Mouse (Mus musculus) MEL (cell line): Measurements from ENCODE around the gene Flvcr1. TPM values are rescaled to one million over a fixed set of nuclear protein-coding genes. Genes with fewer than 3 reads are reported as not detected.
A peak's percentile ranks its signal among the peaks of the same experiment; 100 is the strongest.

Experiments used
- DNase-seq: peaks from one replicate; pipeline ENCODE4 v3.0.0; 2011; ENCODE audit warnings: low read depth, low spot score
- H3K27ac ChIP-seq: 2 replicates; pipeline ENCODE4 v1.5.1; 2012; ENCODE audit warnings: low read depth, mild to moderate bottlenecking, control low read depth, low read length, moderate library complexity; ENCODE audit not compliant: control insufficient read depth
- H3K27me3 ChIP-seq, 2 experiments: fragments of 150-350 bp in 1 of 2; sonication (generic) in 1 of 2; 2 replicates each; pipeline ENCODE4 v1.6.1; 2012; ENCODE audit warnings: low read length in 2 of 2, mild to moderate bottlenecking in 2 of 2, improper control_type of control experiment in 1 of 2, moderate library complexity in 1 of 2; ENCODE audit not compliant: insufficient read depth in 2 of 2, control insufficient read depth in 1 of 2
- H3K36me3 ChIP-seq, 2 experiments: 2 replicates each; pipeline ENCODE4 v1.6.1; 2012 to 2014; ENCODE audit warnings: low read length in 2 of 2, improper control_type of control experiment in 1 of 2, inconsistent platforms in 1 of 2, mild to moderate bottlenecking in 1 of 2; ENCODE audit not compliant: insufficient read depth in 2 of 2, control insufficient read depth in 1 of 2
- H3K4me1 ChIP-seq, 2 experiments: fragments of 150-350 bp in 1 of 2; sonication (generic) in 1 of 2; 2 replicates each; pipeline ENCODE4 v1.6.1; 2012; ENCODE audit warnings: low read length in 2 of 2, improper control_type of control experiment in 1 of 2, mild to moderate bottlenecking in 1 of 2; ENCODE audit not compliant: insufficient read depth in 2 of 2, control insufficient read depth in 1 of 2
- H3K4me3 ChIP-seq, 2 experiments: fragments of 150-350 bp in 1 of 2; sonication (generic) in 1 of 2; 2 replicates each; pipeline ENCODE4 v1.5.1; 2012; ENCODE audit warnings: low read depth in 2 of 2, low read length in 2 of 2, mild to moderate bottlenecking in 2 of 2, moderate library complexity in 2 of 2, control low read depth in 1 of 2, improper control_type of control experiment in 1 of 2; ENCODE audit not compliant: control insufficient read depth in 1 of 2, insufficient read depth in 1 of 2
- H3K79me2 ChIP-seq: 2 replicates; pipeline ENCODE4 v1.6.1; 2012; ENCODE audit warnings: mild to moderate bottlenecking, low read length, moderate library complexity; ENCODE audit not compliant: control insufficient read depth, poor library complexity, insufficient read depth
- H3K9ac ChIP-seq: 2 replicates; pipeline ENCODE4 v1.6.1; 2012; ENCODE audit warnings: low read depth, mild to moderate bottlenecking, control low read depth, low read length, moderate library complexity; ENCODE audit not compliant: control insufficient read depth, poor library complexity, severe bottlenecking
- H3K9me3 ChIP-seq: fragments of 150-350 bp; sonication (generic); replicated peaks from 2 replicates; pipeline ENCODE4 v1.6.1; 2012; ENCODE audit warnings: mild to moderate bottlenecking, low read length, improper control_type of control experiment, moderate library complexity; ENCODE audit not compliant: insufficient read depth
- BHLHE40 ChIP-seq: IDR thresholded peaks from 2 replicates; pipeline ENCODE4 v1.6.1; 2012; ENCODE audit warnings: low read depth, mild to moderate bottlenecking, inconsistent platforms, low read length, improper control_type of control experiment, borderline replicate concordance
- CHD1 ChIP-seq: IDR thresholded peaks from 2 replicates; pipeline ENCODE4 v1.6.1; 2012; ENCODE audit warnings: low read depth, mild to moderate bottlenecking, inconsistent platforms, low read length, improper control_type of control experiment
- E2F4 ChIP-seq: IDR thresholded peaks from 2 replicates; pipeline ENCODE4 v1.6.1; 2011; ENCODE audit warnings: low read depth, low read length, improper control_type of control experiment, borderline replicate concordance
- ELF1 ChIP-seq: IDR thresholded peaks from 2 replicates; pipeline ENCODE4 v1.6.1; 2014; ENCODE audit warnings: low read depth, mild to moderate bottlenecking, inconsistent platforms, low read length, improper control_type of control experiment, moderate library complexity
- EP300 ChIP-seq, 2 experiments: IDR thresholded peaks; 2 replicates each; pipeline ENCODE4 v1.6.1; 2011; ENCODE audit warnings: improper control_type of control experiment in 2 of 2, low read length in 2 of 2, low read depth in 1 of 2, mild to moderate bottlenecking in 1 of 2
- ETS1 ChIP-seq: IDR thresholded peaks from 2 replicates; pipeline ENCODE4 v1.6.1; 2012; ENCODE audit warnings: low read depth, mild to moderate bottlenecking, inconsistent platforms, low read length, improper control_type of control experiment, moderate library complexity
- GABPA ChIP-seq: IDR thresholded peaks from 2 replicates; pipeline ENCODE4 v1.6.1; 2012; ENCODE audit warnings: low read depth, mild to moderate bottlenecking, inconsistent platforms, low read length, improper control_type of control experiment, moderate library complexity
- HCFC1 ChIP-seq: IDR thresholded peaks from 2 replicates; pipeline ENCODE4 v1.6.1; 2012; ENCODE audit warnings: low read depth, mild to moderate bottlenecking, inconsistent platforms, low read length, improper control_type of control experiment, moderate library complexity
- JUND ChIP-seq: IDR thresholded peaks from 2 replicates; pipeline ENCODE4 v1.6.1; 2011; ENCODE audit warnings: low read depth, mild to moderate bottlenecking, improper control_type of control experiment, low read length
- KAT2A ChIP-seq: conservative IDR thresholded peaks from 2 replicates; pipeline ENCODE4 v1.6.1; 2012; ENCODE audit warnings: low read depth, low read length, improper control_type of control experiment, inconsistent platforms
- MAFK ChIP-seq: IDR thresholded peaks from 2 replicates; pipeline ENCODE4 v1.6.1; 2011; ENCODE audit warnings: low read depth, mild to moderate bottlenecking, low read length, improper control_type of control experiment, borderline replicate concordance
- MAX ChIP-seq: IDR thresholded peaks from 2 replicates; pipeline ENCODE4 v1.6.1; 2011; ENCODE audit warnings: low read length, improper control_type of control experiment
- MEF2A ChIP-seq: IDR thresholded peaks from 2 replicates; pipeline ENCODE4 v1.6.1; 2014; ENCODE audit warnings: low read depth, mild to moderate bottlenecking, inconsistent platforms, low read length, improper control_type of control experiment; ENCODE audit not compliant: poor library complexity, insufficient replicate concordance, severe bottlenecking; ENCODE audit errors: extremely low read depth
- MXI1 ChIP-seq: IDR thresholded peaks from 2 replicates; pipeline ENCODE4 v1.6.1; 2011; ENCODE audit warnings: mild to moderate bottlenecking, low read depth, low read length, improper control_type of control experiment
- MYB ChIP-seq: IDR thresholded peaks from 2 replicates; pipeline ENCODE4 v1.6.1; 2011; ENCODE audit warnings: mild to moderate bottlenecking, low read depth, low read length, improper control_type of control experiment
- NELFE ChIP-seq: IDR thresholded peaks from 2 replicates; pipeline ENCODE4 v1.6.1; 2011; ENCODE audit warnings: low read depth, low read length, improper control_type of control experiment
- NRF1 ChIP-seq: IDR thresholded peaks from 2 replicates; pipeline ENCODE4 v1.6.1; 2014; ENCODE audit warnings: low read depth, mild to moderate bottlenecking, inconsistent platforms, low read length, improper control_type of control experiment, moderate library complexity; ENCODE audit not compliant: poor library complexity, insufficient read depth, severe bottlenecking
- POLR2A ChIP-seq, 2 experiments: IDR thresholded peaks; 2 replicates each; pipeline ENCODE4 v1.6.1; 2011 to 2012; ENCODE audit warnings: low read length in 2 of 2, mild to moderate bottlenecking in 2 of 2, control low read depth in 1 of 2, improper control_type of control experiment in 1 of 2, low read depth in 1 of 2, moderate library complexity in 1 of 2; ENCODE audit not compliant: control insufficient read depth in 1 of 2, insufficient read depth in 1 of 2, poor library complexity in 1 of 2
- POLR2AphosphoS2 ChIP-seq: IDR thresholded peaks from 2 replicates; pipeline ENCODE4 v1.6.1; 2011; ENCODE audit warnings: low read length, improper control_type of control experiment
- POLR2AphosphoS5 ChIP-seq: IDR thresholded peaks from 2 replicates; pipeline ENCODE4 v1.6.1; 2012; ENCODE audit warnings: low read depth, borderline replicate concordance, mild to moderate bottlenecking, inconsistent platforms, low read length, moderate library complexity, mixed read lengths
- RCOR1 ChIP-seq: IDR thresholded peaks from 2 replicates; pipeline ENCODE4 v1.6.1; 2012; ENCODE audit warnings: low read depth, mild to moderate bottlenecking, inconsistent platforms, low read length, improper control_type of control experiment
- SIN3A ChIP-seq: IDR thresholded peaks from 2 replicates; pipeline ENCODE4 v1.6.1; 2012; ENCODE audit warnings: low read length, improper control_type of control experiment, inconsistent platforms
- SMC3 ChIP-seq: IDR thresholded peaks from 2 replicates; pipeline ENCODE4 v1.6.1; 2011; ENCODE audit warnings: low read depth, low read length, improper control_type of control experiment
- TCF12 ChIP-seq: IDR thresholded peaks from 2 replicates; pipeline ENCODE4 v1.6.1; 2014; ENCODE audit warnings: low read depth, mild to moderate bottlenecking, inconsistent platforms, low read length, improper control_type of control experiment, moderate library complexity
- USF1 ChIP-seq: IDR thresholded peaks from 2 replicates; pipeline ENCODE4 v1.6.1; 2014; ENCODE audit warnings: low read depth, mild to moderate bottlenecking, inconsistent platforms, low read length, improper control_type of control experiment, moderate library complexity
- ZMIZ1 ChIP-seq: IDR thresholded peaks from 2 replicates; pipeline ENCODE4 v1.6.1; 2012; ENCODE audit warnings: low read depth, mild to moderate bottlenecking, inconsistent platforms, low read length, improper control_type of control experiment, moderate library complexity
- polyA plus RNA-seq, 2 experiments: library from polyadenylated mRNA; stranded (reverse) in 1 of 2; unstranded in 1 of 2; fragments of >175 nt in 1 of 2; fragments of >200 nt in 1 of 2; gene quantifications; 2 replicates each; pipeline versions ENCODE4 v1.2.1 to v1.2.4; 2012; ENCODE audit warnings: low replicate concordance in 2 of 2, low read depth in 1 of 2; ENCODE audit not compliant: insufficient read length in 2 of 2, insufficient read depth in 1 of 2, missing spikeins in 1 of 2
- total RNA-seq: library from RNA; depleted of rRNA; stranded (reverse); fragments of 300-350 nt; gene quantifications from 2 replicates; pipeline ENCODE4 v1.2.3, GENCODE M21; 2012

The Flvcr1 gene
- total and polyA plus RNA-seq, 3 experiments, result 19.1 to 36.9 TPM; not detected in 1

DNA sequence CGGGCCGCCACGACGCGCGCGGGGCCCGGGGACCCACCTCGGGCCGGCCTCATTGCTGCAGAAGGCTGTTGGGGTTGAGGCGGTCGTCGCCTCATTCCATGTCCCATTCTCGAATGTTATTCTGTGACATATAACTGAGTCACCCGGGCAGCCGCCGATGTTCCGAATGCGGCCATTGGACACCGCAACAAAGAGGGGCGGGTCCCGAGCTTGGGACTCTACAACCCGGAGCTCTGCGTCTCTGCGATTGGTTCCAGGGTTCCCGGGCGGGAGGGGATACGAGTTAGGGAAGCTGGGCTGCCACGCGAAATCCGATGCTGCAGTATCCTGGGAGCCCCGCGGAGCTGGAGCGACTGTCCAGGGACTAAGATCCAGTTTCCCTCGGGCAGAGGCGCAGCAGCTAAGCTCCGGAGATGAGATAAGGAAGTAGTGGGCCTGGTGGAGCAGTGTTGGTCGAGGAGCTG is 46.8 kb downstream of the Flvcr1 start, which contains the start of gene Vash2:
TSS of gene Vash2 (minus strand) at position 197 of the 464 bp plus-strand sequence.
- DNase-seq, result peak; percentile 93
- H3K79me2 ChIP-seq, result peaks cover 2% of the 10 kb centered on the region; the same call in 1 of the 2 replicates
- no peaks in the 10 kb centered on the region for H3K27me3 ChIP-seq
- no peaks in the 10 kb centered on the region; a peak in 2 of 4 replicates for H3K4me1 ChIP-seq
- peak within 1 kb of the TSS; percentile 19 for H3K27ac ChIP-seq
- H3K9ac ChIP-seq, result peak within 1 kb of the TSS; percentile 80
- H3K36me3 ChIP-seq, result no peaks in the 10 kb centered on the region
- H3K4me3 ChIP-seq, result peak within 1 kb of the TSS; percentile 58 to 87
- TF ChIP-seq MYB, result no peak
- no peak for TF ChIP-seq HCFC1
- 0 out of 2 replicates have a peak, but pooled peaks have one; percentile 1 for TF ChIP-seq USF1
- no peak for TF ChIP-seq TCF12
- TF ChIP-seq EP300 (IDR thresholded peaks at IDR 0.05; ENCODE audit: low read depth in 1 of 2, low read length in 2 of 2), result no peak
- no peak for TF ChIP-seq GABPA
- TF ChIP-seq NELFE, result no peak; the same call in 1 of the 2 replicates
- TF ChIP-seq MAX, result peak; percentile 36
- TF ChIP-seq SIN3A, result no peak
- TF ChIP-seq SMC3, result no peak
- TF ChIP-seq KAT2A, result no peak
- TF ChIP-seq MEF2A, result no peak
- TF ChIP-seq ETS1, result no peak
- TF ChIP-seq NRF1, result no peak; the same call in 1 of the 2 replicates
- TF ChIP-seq POLR2AphosphoS5, result no peak
- no peak for TF ChIP-seq JUND
- no peak for TF ChIP-seq ZMIZ1
- peak; percentile 45 to 69; a peak in 3 of 4 replicates for TF ChIP-seq POLR2A (IDR thresholded peaks at IDR 0.05; ENCODE audit: control insufficient read depth in 1 of 2, insufficient read depth in 1 of 2, low read depth in 1 of 2, low read length in 2 of 2, poor library complexity in 1 of 2)
- no peak for TF ChIP-seq E2F4
- TF ChIP-seq, all 39 proteins: peak for 3
- no peaks in the 10 kb centered on the region for H3K9me3 ChIP-seq

GRCm38 (mm10) chr1:190978511-190979073 is 47.4 kb downstream of the Flvcr1 start:
- H3K27me3 ChIP-seq, result no peaks in the 10 kb centered on the region
- H3K9ac ChIP-seq, result peak overlapping the region; percentile 80
- H3K4me1 ChIP-seq, result no peaks in the 10 kb centered on the region; a peak in 2 of 4 replicates
- H3K79me2 ChIP-seq, result peaks cover 2% of the 10 kb centered on the region; the same call in 1 of the 2 replicates
- no peaks in the 10 kb centered on the region for H3K36me3 ChIP-seq
- peak; percentile 62 for DNase-seq
- no peaks in the 10 kb centered on the region for H3K9me3 ChIP-seq
- peak overlapping the region; percentile 58 to 87 for H3K4me3 ChIP-seq
- H3K27ac ChIP-seq, result peak overlapping the region; percentile 19
- TF ChIP-seq KAT2A (no peak), MAFK (no peak), MAX (no peak; the same call in 1 of the 2 replicates), USF1 (0 out of 2 replicates have a peak, but pooled peaks have one; percentile 34), MXI1 (peak; percentile 65), ELF1 (no peak), CHD1 (no peak), POLR2AphosphoS5 (no peak), RCOR1 (no peak), ETS1 (no peak), BHLHE40 (peak; percentile 61; the same call in 1 of the 2 replicates), POLR2AphosphoS2 (no peak), E2F4 (no peak), MYB (no peak), TCF12 (no peak), EP300 (IDR thresholded peaks at IDR 0.05; ENCODE audit: low read depth in 1 of 2, low read length in 2 of 2) (no peak), NRF1 (peak; percentile 31; the same call in 1 of the 2 replicates), SMC3 (no peak)
